Mouse (Mus musculus) limb, embryonic 13.5 days (tissue): ENCODE data around the gene Ppp1r3c. TPM values are rescaled to one million over a fixed set of nuclear protein-coding genes. Genes with fewer than 3 reads are reported as not detected.

Source experiments
- ATAC-seq: fragments of 200-750 bp; cut with Nextera tagmentation; 2 replicates; pipeline ENCODE4 v1.8.0; 2017; ENCODE audit warnings: low read depth, moderate number of reproducible peaks, moderate TSS enrichment; ENCODE audit not compliant: low FRiP score
- H3K27ac ChIP-seq: fragments of 300-500 bp; sonication (generic); 2 replicates; pipeline ENCODE4 v1.5.1; 2015; ENCODE audit warnings: inconsistent platforms, mild to moderate bottlenecking, moderate library complexity
- H3K27me3 ChIP-seq: fragments of 300-500 bp; sonication (generic); 2 replicates; pipeline ENCODE4 v1.6.1; 2015; ENCODE audit warnings: mild to moderate bottlenecking, inconsistent platforms
- H3K36me3 ChIP-seq: fragments of 300-500 bp; sonication (generic); 2 replicates; pipeline ENCODE4 v1.6.1; 2015; ENCODE audit warnings: inconsistent platforms, mild to moderate bottlenecking, moderate library complexity
- H3K4me1 ChIP-seq: fragments of 300-500 bp; sonication (generic); 2 replicates; pipeline ENCODE4 v1.6.1; 2015; ENCODE audit warnings: inconsistent platforms
- H3K4me2 ChIP-seq: fragments of 300-500 bp; sonication (generic); replicated peaks from 2 replicates; pipeline ENCODE4 v1.6.1; 2015; ENCODE audit warnings: inconsistent platforms, mild to moderate bottlenecking, moderate library complexity
- H3K4me3 ChIP-seq: fragments of 300-500 bp; sonication (generic); 2 replicates; pipeline ENCODE4 v1.5.1; 2015; ENCODE audit warnings: moderate library complexity, mild to moderate bottlenecking, inconsistent platforms
- H3K9ac ChIP-seq: fragments of 300-500 bp; sonication (generic); 2 replicates; pipeline ENCODE4 v1.6.1; 2015; ENCODE audit warnings: mild to moderate bottlenecking, inconsistent platforms
- H3K9me3 ChIP-seq: fragments of 300-500 bp; sonication (generic); 2 replicates; pipeline ENCODE4 v1.6.1; 2016; ENCODE audit warnings: inconsistent platforms
- WGBS: fragments of 180-500 bp; shearing (Covaris S2); methylation state at CpG from one replicate; pipeline ENCODE4 v1.1.7; 2015; 5-methylcytosine and 5-hydroxymethylcytosine counted together
- polyA plus RNA-seq: library from polyadenylated mRNA; unstranded; fragments of >200 nt; fragmentation: Nextera tagmentation; extraction: Ambion mirVana; gene quantifications from 2 replicates; pipeline ENCODE4 v1.2.1, GENCODE M21; 2015

Gene Ppp1r3c
- polyA plus RNA-seq, 1 experiment from 2014 or later = 11.4 TPM

DNA sequence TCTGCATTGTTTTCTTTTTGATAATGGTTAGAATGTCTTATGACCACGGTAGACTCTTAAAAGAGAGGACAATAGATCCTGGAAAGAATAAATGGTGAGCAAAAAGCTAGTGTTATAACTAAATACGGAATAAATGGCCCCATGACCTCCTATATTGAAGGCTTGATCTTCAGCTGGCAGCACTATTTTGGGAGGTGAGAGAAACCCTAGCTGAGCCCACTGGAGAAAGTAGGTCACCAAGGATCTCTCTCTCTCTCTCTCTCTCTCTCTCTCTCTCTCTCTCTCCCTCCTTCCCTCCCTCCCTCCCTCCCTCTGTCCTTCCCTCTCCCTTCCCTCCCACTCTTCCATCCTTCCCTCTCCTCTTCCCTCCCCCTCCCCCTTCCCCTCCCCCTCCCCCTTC lies 42.9 kb downstream of the Ppp1r3c start:
- no peak for ATAC-seq
- 75% methylated on average over 2 of the region's 2 CpGs for WGBS
- Histone ChIP-seq H3K4me1 (peaks cover 35% of the 10 kb centered on the region), H3K4me3 (no peak overlapping the region), H3K27me3 (no peaks in the 10 kb centered on the region), H3K36me3 (no peaks in the 10 kb centered on the region), H3K27ac (no peak overlapping the region), H3K9ac (no peak overlapping the region), H3K9me3 (no peaks in the 10 kb centered on the region), H3K4me2 (no peak overlapping the region)

- H3K9ac ChIP-seq = no peak overlapping the region
- no peak overlapping the region for H3K27ac ChIP-seq
- WGBS = 80% methylated on average over 5 of the region's 5 CpGs
- no peak overlapping the region for H3K4me2 ChIP-seq
- H3K9me3 ChIP-seq = no peaks in the 10 kb centered on the region
- no peak for ATAC-seq
- H3K27me3 ChIP-seq = no peaks in the 10 kb centered on the region
- H3K36me3 ChIP-seq = no peaks in the 10 kb centered on the region
- H3K4me1 ChIP-seq = peaks cover 46% of the 10 kb centered on the region
- H3K4me3 ChIP-seq = no peak overlapping the region
Observed at GRCm38 (mm10) chr19:36691941-36692340, 44.5 kb downstream of the Ppp1r3c start.

- Histone ChIP-seq H3K4me1 (peaks cover 41% of the 10 kb centered on the region), H3K4me3 (no peak overlapping the region), H3K27ac (no peak overlapping the region), H3K4me2 (no peak overlapping the region), H3K9ac (no peak overlapping the region), H3K9me3 (no peaks in the 10 kb centered on the region), H3K27me3 (no peaks in the 10 kb centered on the region), H3K36me3 (no peaks in the 10 kb centered on the region)
- ATAC-seq = no peak
- 63% methylated on average over 2 of the region's 2 CpGs for WGBS
Observed at GRCm38 (mm10) chr19:36691245-36691644, 45.2 kb downstream of the Ppp1r3c start.

GRCm38 (mm10) chr19:36689205-36689604 lies 47.2 kb downstream of the Ppp1r3c start:
- Histone ChIP-seq H3K9ac (no peak overlapping the region), H3K27me3 (no peaks in the 10 kb centered on the region), H3K36me3 (no peaks in the 10 kb centered on the region), H3K4me3 (no peak overlapping the region), H3K4me2 (no peak overlapping the region), H3K4me1 (peaks cover 41% of the 10 kb centered on the region), H3K27ac (peak overlapping the region; percentile 98), H3K9me3 (no peaks in the 10 kb centered on the region)
- 68% methylated on average over 5 of the region's 5 CpGs for WGBS
- no peak for ATAC-seq

- Histone ChIP-seq H3K27ac (peak overlapping the region; percentile 98), H3K27me3 (no peaks in the 10 kb centered on the region), H3K4me1 (peaks cover 41% of the 10 kb centered on the region), H3K4me3 (no peak overlapping the region), H3K9ac (no peak overlapping the region), H3K36me3 (no peaks in the 10 kb centered on the region), H3K9me3 (no peaks in the 10 kb centered on the region), H3K4me2 (no peak overlapping the region)
- WGBS = 33% methylated on average over 8 of the region's 8 CpGs
- ATAC-seq = peak; percentile 94
Observed at GRCm38 (mm10) chr19:36687843-36688637, 48.4 kb downstream of the Ppp1r3c start.

- Histone ChIP-seq H3K9ac (no peak overlapping the region), H3K4me2 (no peak overlapping the region), H3K4me3 (no peak overlapping the region), H3K27me3 (no peaks in the 10 kb centered on the region), H3K36me3 (no peaks in the 10 kb centered on the region), H3K27ac (peak overlapping the region; percentile 98), H3K9me3 (no peaks in the 10 kb centered on the region), H3K4me1 (peaks cover 41% of the 10 kb centered on the region)
- ATAC-seq = no peak
- 59% methylated on average over 9 of the region's 9 CpGs for WGBS
Observed at GRCm38 (mm10) chr19:36687044-36687443, 49.4 kb downstream of the Ppp1r3c start.

DNA sequence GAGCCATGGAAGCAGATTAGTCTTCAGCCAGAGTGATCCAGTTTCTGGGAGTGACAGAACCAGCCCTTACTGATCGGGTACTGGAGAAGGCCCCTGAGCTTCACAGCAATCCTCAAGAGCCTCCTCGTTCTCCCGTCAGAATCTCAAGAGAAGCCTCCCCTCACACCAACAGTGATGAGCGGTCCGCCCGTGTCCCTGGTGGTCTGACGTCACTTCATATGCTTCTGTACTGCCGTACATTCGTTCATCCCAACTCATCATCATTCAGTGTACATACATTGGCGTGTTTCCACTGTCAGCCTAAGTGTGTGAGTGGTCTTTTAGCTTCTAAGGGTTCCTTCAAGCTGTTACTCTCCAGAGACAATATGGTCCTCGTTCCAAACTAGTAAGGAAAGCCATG lies 50.4 kb downstream of the Ppp1r3c start:
- Histone ChIP-seq H3K4me1 (peaks cover 39% of the 10 kb centered on the region), H3K4me2 (no peak overlapping the region), H3K27ac (no peak overlapping the region), H3K4me3 (no peak overlapping the region), H3K27me3 (no peaks in the 10 kb centered on the region), H3K9me3 (no peaks in the 10 kb centered on the region), H3K9ac (no peak overlapping the region), H3K36me3 (no peaks in the 10 kb centered on the region)
- no peak for ATAC-seq
- WGBS = 87% methylated on average over 11 of the region's 11 CpGs

DNA sequence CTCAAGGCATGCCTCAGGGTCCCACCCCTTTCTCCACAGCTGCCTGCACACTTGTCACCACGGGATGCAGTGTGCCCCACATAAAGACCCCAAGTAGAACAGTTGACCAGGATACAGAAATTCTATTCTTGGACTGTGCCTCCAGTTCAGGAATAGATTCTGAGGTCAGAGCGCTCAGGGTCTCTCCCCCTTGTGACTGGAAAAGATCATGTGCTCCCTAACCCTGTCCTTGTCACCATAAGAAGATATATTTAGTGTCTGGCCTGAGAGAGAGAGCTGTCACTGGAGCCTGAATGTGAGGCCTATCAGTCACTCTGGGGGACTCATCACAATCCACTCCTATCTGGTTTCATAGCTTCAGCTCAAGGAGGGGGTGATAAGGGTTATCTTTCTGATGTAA lies 53.9 kb downstream of the Ppp1r3c start:
- Histone ChIP-seq H3K9ac (no peak overlapping the region), H3K4me3 (no peak overlapping the region), H3K27ac (no peak overlapping the region), H3K36me3 (no peaks in the 10 kb centered on the region), H3K4me2 (no peak overlapping the region), H3K27me3 (no peaks in the 10 kb centered on the region), H3K4me1 (peaks cover 25% of the 10 kb centered on the region), H3K9me3 (no peaks in the 10 kb centered on the region)
- peak; percentile 13; the same call in 1 of the 2 replicates for ATAC-seq
- WGBS = 72% methylated on average over 2 of the region's 2 CpGs

Other genes with a start within 250 kb of the Ppp1r3c start
- 2.7 and 3.1 TPM in 2 replicates for gene Hectd2, start 182.0 kb downstream of the Ppp1r3c start, polyA plus RNA-seq
- gene Tnks2, start 97.6 kb upstream of the Ppp1r3c start, polyA plus RNA-seq = 51.8 and 52.3 TPM in 2 replicates
- gene Fgfbp3, start 183.0 kb upstream of the Ppp1r3c start, polyA plus RNA-seq = 5.5 and 8.1 TPM in 2 replicates
- gene Btaf1, start 189.4 kb upstream of the Ppp1r3c start, polyA plus RNA-seq = 10.4 and 11.6 TPM in 2 replicates